Mouse (Mus musculus): ENCODE measurements at regions not wholly inside any gene's neighbourhood (a gene's known extent, or its start where the extent isn't known, plus 50 kb on each side); places are given as distances from the start of the nearest gene placed in this dataset.

DNA sequence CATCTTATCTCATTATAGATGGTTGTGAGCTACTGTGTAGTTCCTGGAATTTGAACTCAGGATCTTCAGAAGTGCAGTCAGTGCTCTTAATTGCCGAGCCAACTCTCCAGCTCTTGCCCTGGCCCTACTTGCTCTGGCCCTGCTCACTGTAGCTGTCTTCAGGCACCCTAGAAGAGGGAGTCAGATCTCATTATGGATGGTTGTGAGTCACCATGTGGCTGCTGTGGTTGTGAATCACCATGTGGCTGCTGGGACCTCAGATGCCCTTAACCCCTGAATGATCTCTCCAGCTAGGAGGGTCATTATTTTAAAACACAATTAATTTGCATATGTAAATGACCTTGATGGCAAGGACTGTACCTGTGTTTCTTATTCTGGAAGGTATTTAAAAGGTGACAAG is 249.1 kb upstream of the Pfkp start:
- no peak for TF ChIP-seq POLR2A (IDR thresholded peaks at IDR 0.05; ENCODE audit: borderline replicate concordance, extremely low read depth, insufficient read depth, insufficient read length, poor library complexity, severe bottlenecking)
- no peak for TF ChIP-seq CTCF (IDR thresholded peaks at IDR 0.05; ENCODE audit: borderline replicate concordance, extremely low read depth, insufficient read depth, insufficient read length)
